Mouse (Mus musculus): ENCODE data around the gene Col7a1. TPM values are rescaled to one million over a fixed set of nuclear protein-coding genes. Genes with fewer than 3 reads are reported as not detected.

The Col7a1 gene
- polyA plus RNA-seq, 1 experiment = 3.4 TPM

DNA sequence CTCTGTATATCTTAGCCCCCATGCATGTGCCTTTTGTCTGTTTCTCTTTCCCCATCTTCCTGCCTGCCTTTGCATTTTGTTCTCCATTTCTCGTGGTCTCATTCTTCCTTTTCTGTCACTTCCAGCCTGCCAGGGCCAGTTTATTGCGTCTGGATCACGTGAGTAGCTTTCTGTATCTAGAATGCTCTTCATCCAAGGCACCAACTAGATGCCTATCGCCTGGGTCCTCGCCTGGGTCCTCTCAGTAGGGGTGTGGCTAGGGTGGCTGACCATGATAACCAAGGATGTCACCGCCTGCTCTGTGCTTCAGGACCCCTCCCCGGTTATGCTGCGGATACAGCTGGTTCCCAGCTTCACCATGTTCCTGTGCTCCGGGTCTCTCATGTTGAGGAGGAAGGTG is 29.8 kb downstream of the Col7a1 start:
- Histone ChIP-seq H3K36me3 (ENCODE audit: control insufficient read depth, insufficient read depth, low read length) (no peaks in the 10 kb centered on the region), H3K27me3 (ENCODE audit: control insufficient read depth, insufficient read depth, low read length) (no peaks in the 10 kb centered on the region), H3K27ac (ENCODE audit: control insufficient read depth, insufficient read depth, low read depth, low read length) (no peak overlapping the region), H3K4me1 (ENCODE audit: control insufficient read depth, insufficient read depth, low read length) (no peaks in the 10 kb centered on the region), H3K4me3 (ENCODE audit: control insufficient read depth, low read depth, low read length) (no peak overlapping the region)
- TF ChIP-seq CTCF (IDR thresholded peaks at IDR 0.05; ENCODE audit: control insufficient read depth, insufficient read depth, insufficient replicate concordance, low read depth, low read length) (no peak), POLR2A (IDR thresholded peaks at IDR 0.05; ENCODE audit: control insufficient read depth, low read depth, low read length) (no peak)

DNA sequence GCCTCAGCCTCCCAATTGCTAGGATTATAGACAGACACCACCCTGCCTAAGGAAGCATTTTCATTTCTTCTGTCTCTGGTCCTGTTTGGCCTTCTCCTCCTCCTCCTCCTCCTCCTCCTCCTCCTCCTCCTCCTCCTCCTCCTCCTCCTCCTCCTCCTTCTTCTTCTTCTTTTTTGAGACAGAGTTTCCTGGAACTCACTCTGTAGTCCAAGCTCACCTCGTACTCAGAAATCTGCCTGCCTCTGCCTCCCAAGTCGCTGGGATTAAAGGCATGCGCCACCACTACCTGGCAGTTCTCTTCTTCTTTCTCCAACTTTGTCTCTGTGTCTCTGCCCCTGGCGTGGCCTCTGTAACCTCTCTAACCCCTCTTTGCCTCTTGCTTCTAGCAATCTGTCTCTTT is 32.3 kb downstream of the Col7a1 start, which contains the start of gene Ucn2:
Gene Ucn2, plus strand, starts transcription at position 301 of the 400 bp plus-strand sequence.
- H3K4me1 ChIP-seq (ENCODE audit: control insufficient read depth, insufficient read depth, low read length) = peaks cover 2% of the 10 kb centered on the region; the same call in 1 of the 2 replicates
- no peak within 1 kb of the TSS for H3K27ac ChIP-seq (ENCODE audit: control insufficient read depth, insufficient read depth, low read depth, low read length)
- H3K27me3 ChIP-seq (ENCODE audit: control insufficient read depth, insufficient read depth, low read length) = no peaks in the 10 kb centered on the region
- TF ChIP-seq CTCF (IDR thresholded peaks at IDR 0.05; ENCODE audit: control insufficient read depth, insufficient read depth, insufficient replicate concordance, low read depth, low read length) = no peak
- TF ChIP-seq POLR2A (IDR thresholded peaks at IDR 0.05; ENCODE audit: control insufficient read depth, low read depth, low read length) = no peak
- no peak within 1 kb of the TSS; the same call in 1 of the 2 replicates for H3K4me3 ChIP-seq (ENCODE audit: control insufficient read depth, low read depth, low read length)
- H3K36me3 ChIP-seq (ENCODE audit: control insufficient read depth, insufficient read depth, low read length) = no peaks in the 10 kb centered on the region

DNA sequence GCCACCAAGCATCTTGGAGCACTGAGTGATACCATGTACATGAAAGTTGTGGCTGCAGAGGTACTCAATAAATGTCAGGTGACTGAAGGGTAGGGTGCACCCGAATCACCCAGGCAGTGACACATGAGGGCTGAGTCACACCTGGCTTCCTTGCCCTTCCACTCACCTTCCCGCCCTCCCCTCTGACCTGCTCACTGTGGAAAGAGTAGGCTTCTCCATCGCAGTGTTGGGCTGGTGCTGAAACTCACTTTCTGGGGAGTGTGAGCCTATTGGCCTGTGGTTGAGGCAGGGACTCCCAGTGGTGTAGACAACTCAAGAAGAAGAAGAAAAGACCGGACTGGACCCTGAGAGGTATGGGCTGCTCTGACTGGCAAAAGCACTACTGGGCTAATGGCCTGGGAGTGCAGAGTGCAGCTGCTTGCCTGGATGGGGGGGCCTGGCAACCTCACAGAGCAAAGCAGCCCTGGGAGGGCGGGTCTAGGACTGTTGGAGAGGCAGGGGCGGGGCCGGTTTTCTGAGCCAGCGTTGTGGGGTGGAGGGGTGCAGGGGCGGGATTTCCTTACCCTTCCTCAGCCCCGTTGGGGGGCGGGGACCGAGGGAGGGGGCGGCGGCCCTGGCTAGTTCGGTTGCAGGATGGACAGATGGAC is 34.4 kb downstream of the Col7a1 start:
- no peaks in the 10 kb centered on the region for H3K36me3 ChIP-seq (ENCODE audit: control insufficient read depth, insufficient read depth, low read length)
- H3K4me3 ChIP-seq (ENCODE audit: control insufficient read depth, low read depth, low read length) = peak overlapping the region; percentile 17
- peaks cover 8% of the 10 kb centered on the region for H3K4me1 ChIP-seq (ENCODE audit: control insufficient read depth, insufficient read depth, low read length)
- H3K27ac ChIP-seq (ENCODE audit: control insufficient read depth, insufficient read depth, low read depth, low read length) = no peak overlapping the region
- TF ChIP-seq CTCF (IDR thresholded peaks at IDR 0.05; ENCODE audit: control insufficient read depth, insufficient read depth, insufficient replicate concordance, low read depth, low read length) (no peak), POLR2A (IDR thresholded peaks at IDR 0.05; ENCODE audit: control insufficient read depth, low read depth, low read length) (no peak)
- H3K27me3 ChIP-seq (ENCODE audit: control insufficient read depth, insufficient read depth, low read length) = no peaks in the 10 kb centered on the region

DNA sequence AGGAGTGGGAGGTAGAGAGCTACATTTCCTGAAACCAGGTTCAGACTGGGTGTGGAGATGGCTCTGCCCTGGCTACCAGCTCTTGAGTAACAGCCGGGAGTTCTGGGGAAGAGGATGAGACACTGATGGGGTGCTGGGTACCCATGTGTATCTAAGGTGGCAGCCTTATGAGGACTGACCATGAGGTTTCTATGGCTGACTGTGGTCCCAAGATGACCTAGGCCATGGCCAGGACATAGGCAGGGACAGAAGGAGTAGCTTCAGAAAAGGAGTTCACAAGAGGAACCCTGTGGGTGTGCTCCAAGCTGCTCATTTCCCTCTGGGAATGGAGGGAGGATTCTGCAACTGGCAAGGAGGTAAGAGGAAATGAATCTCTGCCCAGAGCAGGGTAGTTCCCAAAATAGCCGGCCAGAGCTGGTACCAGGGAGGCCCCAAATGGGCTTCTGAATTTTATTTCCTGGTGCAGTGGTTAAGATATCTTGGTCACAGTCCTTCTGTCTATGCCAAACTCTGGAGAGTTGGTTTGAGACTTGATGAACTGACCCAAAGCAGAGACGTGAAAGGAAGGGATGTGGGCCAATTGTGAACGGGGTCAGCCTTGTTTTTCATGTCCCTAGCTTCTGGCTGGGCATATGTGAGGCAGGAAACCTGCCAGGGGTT is 36.5 kb downstream of the Col7a1 start:
- TF ChIP-seq POLR2A (IDR thresholded peaks at IDR 0.05; ENCODE audit: control insufficient read depth, low read depth, low read length) = no peak
- no peak for TF ChIP-seq CTCF (IDR thresholded peaks at IDR 0.05; ENCODE audit: control insufficient read depth, insufficient read depth, insufficient replicate concordance, low read depth, low read length)
- Histone ChIP-seq H3K36me3 (ENCODE audit: control insufficient read depth, insufficient read depth, low read length) (no peaks in the 10 kb centered on the region), H3K4me1 (ENCODE audit: control insufficient read depth, insufficient read depth, low read length) (peaks cover 8% of the 10 kb centered on the region), H3K4me3 (ENCODE audit: control insufficient read depth, low read depth, low read length) (peak overlapping the region; percentile 17), H3K27me3 (ENCODE audit: control insufficient read depth, insufficient read depth, low read length) (no peaks in the 10 kb centered on the region), H3K27ac (ENCODE audit: control insufficient read depth, insufficient read depth, low read depth, low read length) (no peak overlapping the region)

DNA sequence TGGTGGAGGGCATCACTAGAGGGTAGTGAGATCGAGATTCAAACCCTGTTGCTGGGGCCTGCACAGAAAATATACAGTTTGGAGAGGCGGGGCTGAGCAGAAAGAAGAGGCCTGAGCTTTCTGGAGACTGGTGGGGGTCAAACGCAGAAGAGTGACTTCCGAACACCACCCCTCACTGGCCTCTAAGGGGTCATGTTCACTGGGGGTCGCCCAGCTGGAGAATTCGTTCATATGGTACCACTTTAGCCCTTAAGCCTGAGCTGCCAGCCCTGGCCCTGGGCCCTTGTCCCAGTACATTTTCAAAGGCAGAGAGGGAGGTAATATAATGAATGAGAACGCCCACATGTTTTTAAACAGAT is 37.1 kb downstream of the Col7a1 start:
- H3K4me1 ChIP-seq (ENCODE audit: control insufficient read depth, insufficient read depth, low read length) = peaks cover 8% of the 10 kb centered on the region
- no peak overlapping the region for H3K27ac ChIP-seq (ENCODE audit: control insufficient read depth, insufficient read depth, low read depth, low read length)
- H3K27me3 ChIP-seq (ENCODE audit: control insufficient read depth, insufficient read depth, low read length) = no peaks in the 10 kb centered on the region
- TF ChIP-seq CTCF (IDR thresholded peaks at IDR 0.05; ENCODE audit: control insufficient read depth, insufficient read depth, insufficient replicate concordance, low read depth, low read length) (no peak), POLR2A (IDR thresholded peaks at IDR 0.05; ENCODE audit: control insufficient read depth, low read depth, low read length) (no peak)
- H3K36me3 ChIP-seq (ENCODE audit: control insufficient read depth, insufficient read depth, low read length) = no peaks in the 10 kb centered on the region
- no peak overlapping the region for H3K4me3 ChIP-seq (ENCODE audit: control insufficient read depth, low read depth, low read length)

DNA sequence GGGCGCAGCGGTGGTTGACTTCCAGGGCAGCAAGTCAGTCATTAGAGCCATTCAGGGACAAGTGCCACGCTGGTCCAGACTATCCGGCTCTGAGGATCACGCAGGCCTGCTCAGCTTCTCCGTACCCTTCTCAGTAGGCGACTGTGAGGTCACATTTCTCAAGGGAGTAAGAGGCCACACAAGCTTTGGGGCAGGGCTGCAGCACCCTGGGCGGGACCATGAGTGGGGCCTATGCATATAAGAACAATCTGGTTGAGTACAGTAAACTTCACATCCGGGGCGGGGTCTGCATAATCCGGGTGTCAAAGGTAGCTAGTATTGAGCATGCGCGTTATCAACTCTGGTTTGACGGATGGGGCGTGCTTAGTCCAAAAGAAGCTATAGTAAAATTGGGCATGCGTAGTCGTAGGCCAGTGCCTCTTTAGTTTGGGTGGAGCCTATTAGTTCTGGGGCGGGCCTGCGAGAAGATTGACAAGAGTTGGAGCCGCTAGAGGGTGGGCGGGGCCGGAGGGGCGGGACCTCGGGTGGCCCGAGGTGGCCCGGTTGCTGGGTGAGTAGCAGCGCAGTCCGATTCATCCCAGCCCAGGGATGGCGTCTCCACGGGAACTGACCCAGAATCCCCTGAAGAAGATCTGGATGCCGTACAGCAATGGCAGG is 38.2 kb downstream of the Col7a1 start, which contains the start of gene Pfkfb4:
Gene Pfkfb4, plus strand, starts transcription at position 351 of the 657 bp plus-strand sequence.
- Histone ChIP-seq H3K4me1 (ENCODE audit: control insufficient read depth, insufficient read depth, low read length) (peaks cover 8% of the 10 kb centered on the region), H3K36me3 (ENCODE audit: control insufficient read depth, insufficient read depth, low read length) (no peaks in the 10 kb centered on the region), H3K4me3 (ENCODE audit: control insufficient read depth, low read depth, low read length) (peak within 1 kb of the TSS; percentile 98), H3K27me3 (ENCODE audit: control insufficient read depth, insufficient read depth, low read length) (no peaks in the 10 kb centered on the region), H3K27ac (ENCODE audit: control insufficient read depth, insufficient read depth, low read depth, low read length) (peak within 1 kb of the TSS; percentile 92)
- peak; percentile 69 for TF ChIP-seq POLR2A (IDR thresholded peaks at IDR 0.05; ENCODE audit: control insufficient read depth, low read depth, low read length)
- TF ChIP-seq CTCF (IDR thresholded peaks at IDR 0.05; ENCODE audit: control insufficient read depth, insufficient read depth, insufficient replicate concordance, low read depth, low read length) = no peak

DNA sequence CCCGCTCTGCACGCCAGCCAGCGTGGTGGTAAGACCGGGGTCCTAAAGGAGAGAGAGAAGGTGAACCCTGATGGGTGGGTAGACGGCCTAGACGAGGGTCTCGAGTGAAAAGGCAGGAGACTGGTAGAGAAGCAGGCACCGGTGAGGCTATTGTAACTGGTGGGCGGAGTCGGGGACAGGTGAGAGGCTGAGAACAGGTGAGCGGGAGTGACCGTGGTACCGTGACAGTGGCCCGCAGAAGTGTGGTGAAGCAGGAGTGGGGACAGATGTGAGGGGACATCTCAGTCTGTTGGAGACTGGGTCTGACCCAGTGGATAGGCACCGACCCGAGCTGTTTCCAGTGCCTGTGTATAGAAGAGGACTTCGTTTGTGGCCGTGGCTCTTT is 38.7 kb downstream of the Col7a1 start:
- H3K4me1 ChIP-seq (ENCODE audit: control insufficient read depth, insufficient read depth, low read length) = peaks cover 8% of the 10 kb centered on the region

More for the DNA sequence above, 38.7 kb downstream of the Col7a1 start:
- Histone ChIP-seq H3K27me3 (ENCODE audit: control insufficient read depth, insufficient read depth, low read length) (no peaks in the 10 kb centered on the region), H3K27ac (ENCODE audit: control insufficient read depth, insufficient read depth, low read depth, low read length) (peak overlapping the region; percentile 92), H3K4me3 (ENCODE audit: control insufficient read depth, low read depth, low read length) (peak overlapping the region; percentile 98), H3K36me3 (ENCODE audit: control insufficient read depth, insufficient read depth, low read length) (no peaks in the 10 kb centered on the region)
- no peak for TF ChIP-seq CTCF (IDR thresholded peaks at IDR 0.05; ENCODE audit: control insufficient read depth, insufficient read depth, insufficient replicate concordance, low read depth, low read length)
- no peak for TF ChIP-seq POLR2A (IDR thresholded peaks at IDR 0.05; ENCODE audit: control insufficient read depth, low read depth, low read length)

Data from testis, adult 2 months (tissue).